Mouse (Mus musculus) left cerebral cortex, postnatal 10 days (tissue): ENCODE data around the gene Palmd. TPM values are rescaled to one million over a fixed set of nuclear protein-coding genes. Genes with fewer than 3 reads are reported as not detected.

Experiments used
- DNase-seq, 2 experiments: peaks; one replicate each; pipeline ENCODE4 v3.0.0; 2021 to 2022; ENCODE audit warnings: low spot score in 2 of 2, mixed read lengths in 1 of 2; ENCODE audit errors: extremely low spot score in 1 of 2
- intact Hi-C: fragments of 180-260 bp; cut with DNase I; formaldehyde crosslinking; loops from one replicate; pipeline ENCODE4 v1.15.1; 2025
- total RNA-seq, 2 experiments: library from RNA; stranded (reverse); gene quantifications; 2 replicates each; pipeline ENCODE4 v1.2.3; 2021

Palmd gene
- total RNA-seq, 2 experiments from 2014 or later: 22.5 to 22.7 TPM

DNA sequence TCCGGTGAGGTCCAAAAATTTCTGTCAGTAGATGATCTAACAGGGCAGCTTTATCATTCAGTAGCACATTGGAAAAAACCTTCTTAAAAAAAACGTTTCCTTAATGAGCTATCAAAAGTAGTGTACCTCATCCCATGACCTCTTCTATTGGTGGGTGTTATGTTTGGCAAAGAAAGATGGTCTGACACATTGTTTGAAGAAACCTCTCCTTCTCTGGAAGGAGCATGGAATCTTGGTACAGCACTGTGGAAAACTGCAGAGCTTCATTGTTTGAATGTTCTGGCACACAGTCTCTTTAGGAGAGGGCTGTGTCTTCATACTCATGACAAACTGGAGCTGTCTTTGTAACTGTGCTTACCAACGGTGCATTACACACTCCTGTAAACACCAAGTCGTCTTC is 5.6 kb downstream of the Palmd start:
- no peak for DNase-seq
- intact Hi-C loops: no loop called here

GRCm38 (mm10) chr3:116961354-116962142 is 7.2 kb downstream of the Palmd start:
- DNase-seq: no peak
- intact Hi-C loops: no loop called here

DNA sequence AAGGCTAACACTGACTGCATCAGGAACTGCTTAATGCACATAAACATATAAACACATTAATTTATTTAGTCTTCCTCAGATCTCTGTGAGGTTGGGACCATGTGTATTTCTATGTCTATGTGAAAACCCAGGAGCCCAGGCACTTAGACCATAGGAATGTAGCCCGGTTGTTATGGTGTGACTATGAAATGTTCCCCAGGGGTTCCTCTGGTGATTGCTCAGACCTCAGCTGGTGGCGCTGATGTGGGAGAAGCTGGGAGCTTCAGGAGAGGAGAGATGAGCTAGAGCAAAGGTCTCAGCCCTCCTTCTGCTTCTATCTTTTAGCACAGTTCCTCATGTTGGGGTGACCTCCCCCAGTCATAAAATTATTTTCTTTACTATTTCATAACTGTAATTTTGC is 8.4 kb downstream of the Palmd start:
- DNase-seq: no peak
- intact Hi-C loops: no loop called here

GRCm38 (mm10) chr3:116955061-116955460 is 13.7 kb downstream of the Palmd start:
- intact Hi-C loops: no loop called here
- DNase-seq: no peak

- DNase-seq: no peak
- intact Hi-C loops: no loop called here
Measured at GRCm38 (mm10) chr3:116953366-116953765, 15.4 kb downstream of the Palmd start.

DNA sequence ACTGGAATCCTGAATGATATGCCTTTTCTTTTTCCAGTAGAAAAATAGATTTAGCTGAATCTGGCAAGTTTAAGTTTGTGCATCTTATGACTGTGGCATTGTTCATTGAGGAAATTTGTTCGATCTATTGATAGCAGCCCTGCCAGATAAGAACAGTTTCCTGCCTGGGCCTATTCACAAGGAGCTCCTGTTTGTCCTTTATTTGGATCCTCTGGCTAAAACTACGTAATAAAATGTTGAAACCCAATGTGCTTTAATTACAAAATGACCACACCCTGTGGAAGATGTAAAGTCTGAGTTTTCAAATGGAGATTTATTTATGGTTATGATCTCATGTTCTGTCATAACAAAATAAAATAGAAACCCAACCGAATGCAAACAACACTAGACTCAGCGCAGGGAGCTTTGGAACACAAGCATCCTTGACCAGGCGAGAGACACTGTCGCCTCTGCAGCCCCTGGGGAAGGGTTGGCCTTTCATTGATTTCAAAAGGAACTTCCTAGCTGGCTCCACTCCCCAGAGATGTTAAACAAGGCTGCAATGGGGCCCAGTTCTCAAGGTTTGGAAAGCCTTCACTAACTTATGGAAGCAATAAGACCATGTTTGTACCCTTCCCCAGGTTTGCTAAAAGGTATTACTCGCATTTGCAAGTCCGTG is 16.4 kb downstream of the Palmd start:
- intact Hi-C loops: no loop called here
- DNase-seq: no peak

GRCm38 (mm10) chr3:116951489-116951888 is 17.3 kb downstream of the Palmd start:
- intact Hi-C loops: no loop called here
- no peak for DNase-seq

DNA sequence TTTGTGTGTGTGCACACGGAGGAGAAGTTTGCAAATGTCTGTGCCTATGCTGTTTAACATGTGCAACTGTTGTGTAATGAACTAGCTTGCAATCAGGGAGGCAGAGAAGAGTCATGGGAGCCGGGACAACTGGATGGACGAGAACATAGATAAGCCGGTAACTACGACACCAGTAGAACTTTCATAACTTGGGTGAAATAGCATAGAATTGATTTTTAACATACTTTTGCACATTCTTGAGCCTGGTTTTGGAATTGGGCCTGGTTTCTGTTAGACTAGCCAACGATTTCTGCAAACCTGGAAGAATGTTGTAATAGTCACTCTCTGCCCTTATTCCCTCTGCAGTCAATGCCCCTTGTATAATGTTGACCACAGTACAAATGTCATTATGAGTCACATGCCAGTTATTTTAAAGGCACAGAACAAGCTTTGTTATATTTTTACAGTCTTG is 18.1 kb downstream of the Palmd start:
- intact Hi-C loops: no loop called here
- no peak for DNase-seq

DNA sequence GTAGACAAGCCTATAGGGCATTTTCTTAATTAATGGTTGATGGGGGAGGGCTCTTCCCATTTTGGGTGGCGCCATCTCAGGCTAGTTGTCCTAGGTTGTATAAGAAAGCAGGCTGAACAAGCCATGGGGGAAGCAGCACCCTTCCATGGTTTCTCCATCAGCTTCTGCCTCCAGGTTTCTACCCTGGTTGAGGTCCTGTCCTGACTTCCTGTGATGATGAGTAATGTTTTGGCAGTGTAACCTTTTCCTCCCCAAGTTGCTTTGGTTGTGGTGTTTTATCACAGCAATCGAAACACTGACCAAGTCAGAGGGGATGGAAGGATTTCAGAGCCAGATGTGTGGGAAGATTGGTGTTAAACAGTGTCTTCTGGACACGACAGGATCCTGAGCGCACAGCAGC is 22.3 kb downstream of the Palmd start:
- intact Hi-C loops: no loop called here
- no peak for DNase-seq

DNA sequence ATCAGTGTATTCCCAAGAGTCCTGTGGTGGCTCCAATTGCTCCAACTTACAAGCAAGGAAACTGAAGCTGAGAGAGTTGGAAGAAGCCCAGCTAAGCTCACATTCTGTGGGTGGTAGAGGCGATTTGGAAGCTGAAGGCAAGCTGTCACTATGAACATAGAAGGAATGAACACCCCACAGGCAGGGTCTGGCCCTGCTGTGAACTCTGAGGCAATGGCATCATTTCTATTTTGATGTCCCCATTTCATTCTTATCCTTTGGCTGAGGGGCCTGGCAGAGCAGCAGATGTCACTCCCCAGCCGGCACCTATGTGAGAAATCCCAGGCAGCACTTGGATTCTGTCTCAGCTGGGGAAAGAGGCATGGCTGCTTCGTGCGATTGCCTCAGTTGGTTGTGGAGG is 25.4 kb downstream of the Palmd start:
- DNase-seq: peak in 1 of 2 experiments; percentile 27
- intact Hi-C loops: no loop called here

- no peak for DNase-seq
- intact Hi-C loops: no loop called here
Measured at GRCm38 (mm10) chr3:116942751-116943150, 26.0 kb downstream of the Palmd start.

- no peak for DNase-seq
- intact Hi-C loops: no loop called here
Measured at GRCm38 (mm10) chr3:116941559-116942117, 27.1 kb downstream of the Palmd start.

DNA sequence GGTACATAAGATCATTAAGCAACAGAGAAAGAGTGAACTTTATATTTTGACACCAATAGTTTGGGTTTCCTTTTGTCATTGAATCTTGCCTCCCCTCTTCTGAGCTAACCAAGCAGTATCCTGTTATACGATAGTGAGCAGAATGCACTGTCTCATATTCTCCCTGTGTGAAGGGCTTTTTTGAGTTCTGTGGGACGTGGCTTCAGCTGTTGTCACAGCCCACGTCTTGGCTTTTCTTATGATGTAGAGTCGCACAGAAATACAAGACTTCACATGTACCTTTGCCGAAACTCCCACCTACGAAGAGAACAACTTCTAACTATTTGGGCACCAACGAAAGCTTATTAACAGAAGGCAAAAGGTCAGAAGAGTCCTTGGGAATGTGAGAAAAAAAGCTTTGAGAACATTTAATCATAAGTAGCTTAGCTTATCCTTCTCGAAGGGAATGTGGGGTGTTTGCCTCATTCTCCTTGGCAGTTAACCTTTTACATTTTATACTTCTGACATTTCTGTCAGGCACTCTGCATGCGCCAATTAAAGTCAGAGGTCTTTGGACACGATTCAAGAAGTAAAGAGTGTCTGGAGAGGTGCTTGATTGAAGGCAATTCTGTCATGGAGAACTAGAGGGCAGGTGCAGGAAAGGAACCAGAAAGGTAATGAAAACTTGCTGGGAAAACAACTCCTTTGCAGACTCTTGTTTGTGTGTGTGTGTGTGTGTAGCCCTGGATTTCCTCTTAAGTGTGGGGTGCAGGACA is 27.8 kb downstream of the Palmd start:
- intact Hi-C loops: no loop called here
- DNase-seq: peak in 1 of 2 experiments; percentile 53

- no peak for DNase-seq
- intact Hi-C loops: no loop called here
Measured at GRCm38 (mm10) chr3:116936934-116937691, 31.7 kb downstream of the Palmd start.

- intact Hi-C loops: no loop called here
- no peak for DNase-seq
Measured at GRCm38 (mm10) chr3:116933158-116933557, 35.6 kb downstream of the Palmd start.

GRCm38 (mm10) chr3:116928994-116929393 is 39.8 kb downstream of the Palmd start:
- intact Hi-C loops: no loop called here

GRCm38 (mm10) chr3:116923042-116923441 is 45.7 kb downstream of the Palmd start:
- intact Hi-C loops: no loop called here
- no peak for DNase-seq

More at GRCm38 (mm10) chr3:116928994-116929393, 39.8 kb downstream of the Palmd start:
- no peak for DNase-seq

DNA sequence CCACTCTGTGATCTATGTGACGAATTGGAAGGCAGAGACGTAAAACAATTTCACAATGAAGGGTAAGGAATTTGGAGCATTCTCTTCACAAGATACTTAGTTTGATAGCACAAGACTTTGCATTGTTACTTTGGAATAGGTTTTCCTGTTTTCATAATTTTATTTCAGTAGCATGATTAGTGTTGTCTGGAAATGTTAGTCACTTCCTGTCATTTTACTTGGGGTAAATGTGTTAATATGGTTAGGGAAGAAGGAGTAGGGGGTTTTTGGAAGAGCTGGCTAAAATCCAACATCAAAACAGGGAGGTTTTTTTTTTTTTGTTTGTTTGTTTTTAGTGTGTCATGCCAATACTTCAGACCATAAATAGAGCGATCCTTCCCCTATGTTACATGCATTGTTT is 47.3 kb downstream of the Palmd start:
- intact Hi-C loops: no loop called here
- no peak for DNase-seq

DNA sequence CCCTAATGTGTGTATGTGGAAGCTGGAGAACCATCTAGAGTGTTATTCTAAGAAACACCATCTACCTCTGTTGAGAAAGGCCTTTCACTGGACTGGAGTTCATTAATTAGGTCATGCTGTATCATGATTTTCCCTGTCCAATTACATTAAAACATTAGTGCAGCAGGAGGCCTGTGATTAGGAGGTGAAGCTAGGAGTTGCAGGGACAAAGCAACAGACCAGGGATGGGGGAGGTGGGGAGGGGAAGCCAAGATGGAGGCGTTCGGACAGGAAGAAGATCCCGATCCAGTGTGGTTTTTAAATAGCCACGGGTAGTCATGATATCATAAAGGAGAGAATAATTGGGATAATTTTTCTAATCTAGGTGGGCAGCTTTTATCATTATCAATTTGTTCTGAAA is 51.8 kb downstream of the Palmd start:
- no peak for DNase-seq
- intact Hi-C loops: no loop called here
